Mouse (Mus musculus): ENCODE data around the gene Fam131c. TPM values are rescaled to one million over a fixed set of nuclear protein-coding genes. Genes with fewer than 3 reads are reported as not detected.

The Fam131c gene
- total and polyA plus RNA-seq, 3 experiments, result 2.0 to 2.9 (median 2.2) TPM

- intact Hi-C loops (cut with DNase I), result loop anchor here (5.0 kb wide), 1 partner anchor 469 kb away; no protein-coding TSS in a partner anchor
- Histone ChIP-seq H3K4me1 (ENCODE audit: control insufficient read depth, insufficient read depth, low read length) (no peaks in the 10 kb centered on the region; the same call in 1 of the 2 replicates), H3K9ac (ENCODE audit: low read depth, low read length) (no peak overlapping the region), H3K27me3 (ENCODE audit: control insufficient read depth, insufficient read depth, low read length) (no peaks in the 10 kb centered on the region), H3K36me3 (ENCODE audit: control insufficient read depth, insufficient read depth, low read length) (no peaks in the 10 kb centered on the region), H3K27ac (no peak overlapping the region), H3K79me2 (replicated peaks; ENCODE audit: control insufficient read depth, insufficient read depth, low read length) (no peaks in the 10 kb centered on the region), H3K4me3 (no peak overlapping the region)
- WGBS, result 60% methylated on average over 5 of the region's 5 CpGs
- TF ChIP-seq CTCF (IDR thresholded peaks at IDR 0.05) (no peak), EP300 (IDR thresholded peaks at IDR 0.05; ENCODE audit: insufficient read depth, low read depth, low read length) (no peak), POLR2A (IDR thresholded peaks at IDR 0.05; ENCODE audit: insufficient read depth, low read depth, low read length) (no peak)
- no peak for DNase-seq
Measured at GRCm38 (mm10) chr4:141387933-141388332, 19.9 kb downstream of the Fam131c start.

- Histone ChIP-seq H3K4me3 (no peak overlapping the region), H3K79me2 (replicated peaks; ENCODE audit: control insufficient read depth, insufficient read depth, low read length) (no peaks in the 10 kb centered on the region), H3K4me1 (ENCODE audit: control insufficient read depth, insufficient read depth, low read length) (no peaks in the 10 kb centered on the region; the same call in 1 of the 2 replicates), H3K9ac (ENCODE audit: low read depth, low read length) (no peak overlapping the region), H3K27me3 (ENCODE audit: control insufficient read depth, insufficient read depth, low read length) (no peaks in the 10 kb centered on the region), H3K27ac (no peak overlapping the region), H3K36me3 (ENCODE audit: control insufficient read depth, insufficient read depth, low read length) (no peaks in the 10 kb centered on the region)
- intact Hi-C loops (cut with DNase I), result loop anchor here (5.0 kb wide), 1 partner anchor 468 kb away; no protein-coding TSS in a partner anchor
- TF ChIP-seq CTCF (IDR thresholded peaks at IDR 0.05) (no peak), EP300 (IDR thresholded peaks at IDR 0.05; ENCODE audit: insufficient read depth, low read depth, low read length) (no peak), POLR2A (IDR thresholded peaks at IDR 0.05; ENCODE audit: insufficient read depth, low read depth, low read length) (no peak)
- WGBS, result 70% methylated on average over 18 of the region's 18 CpGs
- no peak for DNase-seq
Measured at GRCm38 (mm10) chr4:141389366-141390150, 21.5 kb downstream of the Fam131c start.

- Histone ChIP-seq H3K79me2 (replicated peaks; ENCODE audit: control insufficient read depth, insufficient read depth, low read length) (no peaks in the 10 kb centered on the region), H3K4me3 (no peak overlapping the region), H3K4me1 (ENCODE audit: control insufficient read depth, insufficient read depth, low read length) (no peaks in the 10 kb centered on the region), H3K27ac (no peak overlapping the region), H3K36me3 (ENCODE audit: control insufficient read depth, insufficient read depth, low read length) (no peaks in the 10 kb centered on the region), H3K9ac (ENCODE audit: low read depth, low read length) (no peak overlapping the region), H3K27me3 (ENCODE audit: control insufficient read depth, insufficient read depth, low read length) (no peaks in the 10 kb centered on the region)
- no peak for DNase-seq
- TF ChIP-seq EP300 (IDR thresholded peaks at IDR 0.05; ENCODE audit: insufficient read depth, low read depth, low read length) (no peak), CTCF (IDR thresholded peaks at IDR 0.05) (no peak), POLR2A (IDR thresholded peaks at IDR 0.05; ENCODE audit: insufficient read depth, low read depth, low read length) (no peak)
- WGBS, result 80% methylated on average over 12 of the region's 12 CpGs
- intact Hi-C loops (cut with DNase I), result no loop called here
Measured at GRCm38 (mm10) chr4:141391293-141391692, 23.3 kb downstream of the Fam131c start.

GRCm38 (mm10) chr4:141394751-141395150, 26.7 kb downstream of the Fam131c start:
- Histone ChIP-seq H3K36me3 (ENCODE audit: control insufficient read depth, insufficient read depth, low read length) (no peaks in the 10 kb centered on the region), H3K27me3 (ENCODE audit: control insufficient read depth, insufficient read depth, low read length) (no peaks in the 10 kb centered on the region), H3K4me1 (ENCODE audit: control insufficient read depth, insufficient read depth, low read length) (no peaks in the 10 kb centered on the region), H3K27ac (no peak overlapping the region), H3K9ac (ENCODE audit: low read depth, low read length) (no peak overlapping the region), H3K79me2 (replicated peaks; ENCODE audit: control insufficient read depth, insufficient read depth, low read length) (no peaks in the 10 kb centered on the region), H3K4me3 (no peak overlapping the region)
- no peak for TF ChIP-seq EP300 (IDR thresholded peaks at IDR 0.05; ENCODE audit: insufficient read depth, low read depth, low read length)
- no peak for TF ChIP-seq CTCF (IDR thresholded peaks at IDR 0.05)
- TF ChIP-seq POLR2A (IDR thresholded peaks at IDR 0.05; ENCODE audit: insufficient read depth, low read depth, low read length), result no peak
- intact Hi-C loops (cut with DNase I), result no loop called here
- 24% methylated on average over 16 of the region's 16 CpGs for WGBS
- no peak for DNase-seq

- WGBS, result 72% methylated on average over 12 of the region's 12 CpGs
- DNase-seq, result no peak
- intact Hi-C loops (cut with DNase I), result no loop called here
- no peak for TF ChIP-seq POLR2A (IDR thresholded peaks at IDR 0.05; ENCODE audit: insufficient read depth, low read depth, low read length)
- TF ChIP-seq EP300 (IDR thresholded peaks at IDR 0.05; ENCODE audit: insufficient read depth, low read depth, low read length), result no peak
- TF ChIP-seq CTCF (IDR thresholded peaks at IDR 0.05), result no peak
- H3K4me3 ChIP-seq, result no peak overlapping the region
- H3K9ac ChIP-seq (ENCODE audit: low read depth, low read length), result no peak overlapping the region
- H3K36me3 ChIP-seq (ENCODE audit: control insufficient read depth, insufficient read depth, low read length), result no peaks in the 10 kb centered on the region
- H3K79me2 ChIP-seq (replicated peaks; ENCODE audit: control insufficient read depth, insufficient read depth, low read length), result no peaks in the 10 kb centered on the region
- H3K27ac ChIP-seq, result no peak overlapping the region
- H3K27me3 ChIP-seq (ENCODE audit: control insufficient read depth, insufficient read depth, low read length), result no peaks in the 10 kb centered on the region
- no peaks in the 10 kb centered on the region for H3K4me1 ChIP-seq (ENCODE audit: control insufficient read depth, insufficient read depth, low read length)
Measured at GRCm38 (mm10) chr4:141397861-141398260, 29.8 kb downstream of the Fam131c start.

GRCm38 (mm10) chr4:141398545-141398944, 30.5 kb downstream of the Fam131c start, which contains the start of gene Clcnka:
Clcnka (minus strand) TSS chr4:141398724.
- intact Hi-C loops (cut with DNase I), result no loop called here
- Histone ChIP-seq H3K36me3 (ENCODE audit: control insufficient read depth, insufficient read depth, low read length) (no peaks in the 10 kb centered on the region), H3K4me1 (ENCODE audit: control insufficient read depth, insufficient read depth, low read length) (no peaks in the 10 kb centered on the region), H3K9ac (ENCODE audit: low read depth, low read length) (no peak within 1 kb of the TSS), H3K27ac (no peak within 1 kb of the TSS), H3K4me3 (no peak within 1 kb of the TSS), H3K79me2 (replicated peaks; ENCODE audit: control insufficient read depth, insufficient read depth, low read length) (no peaks in the 10 kb centered on the region), H3K27me3 (ENCODE audit: control insufficient read depth, insufficient read depth, low read length) (no peaks in the 10 kb centered on the region)
- no peak for DNase-seq
- no peak for TF ChIP-seq CTCF (IDR thresholded peaks at IDR 0.05)
- no peak for TF ChIP-seq EP300 (IDR thresholded peaks at IDR 0.05; ENCODE audit: insufficient read depth, low read depth, low read length)
- TF ChIP-seq POLR2A (IDR thresholded peaks at IDR 0.05; ENCODE audit: insufficient read depth, low read depth, low read length), result no peak
- WGBS, result 53% methylated on average over 12 of the region's 12 CpGs
